8 mouse cellular contexts compared by ENCODE assay signal in genomic region chr6:127149944-127150662, GRCm38 (mm10). TPM values are rescaled to one million over a fixed set of nuclear protein-coding genes. Genes with fewer than 3 reads are reported as not detected.
DNase-seq lines count a peak whose midpoint lies in the region; ATAC-seq and TF ChIP-seq lines count a peak whose summit lies in the region.

No protein-coding gene starts in this region.

- ATAC-seq in forebrain, embryonic 16.5 days: no peak
- ATAC-seq in intestine, embryonic 16.5 days: no peak
- no peak for ATAC-seq in stomach, embryonic 14.5 days (ENCODE audit: insufficient number of reproducible peaks, insufficient read depth, low FRiP score, low read depth)
- no peak for ATAC-seq in inflammation-experienced regulatory T-cells, adult 6 months

- H3K9ac ChIP-seq in forebrain, embryonic 16.5 days (replicated peaks; ENCODE audit: low read depth, low read length): peak overlapping the region; percentile 68
- peak overlapping the region; percentile 88 for H3K9ac ChIP-seq in intestine, embryonic 16.5 days (ENCODE audit: low read depth, low read length)
- peak overlapping the region; percentile 89 for H3K9ac ChIP-seq in stomach, embryonic 14.5 days (replicated peaks; ENCODE audit: low read depth, low read length)

- peaks cover 17% of the 10 kb centered on the region for H3K4me1 ChIP-seq in lung, adult 2 months (ENCODE audit: control insufficient read depth, insufficient read depth, low read length)
- peaks cover 59% of the 10 kb centered on the region for H3K4me1 ChIP-seq in forebrain, embryonic 16.5 days (replicated peaks; ENCODE audit: control insufficient read depth, insufficient read depth, low read length)
- H3K4me1 ChIP-seq in intestine, embryonic 16.5 days (ENCODE audit: control insufficient read depth, insufficient read depth, low read length): peaks cover 61% of the 10 kb centered on the region
- peaks cover 39% of the 10 kb centered on the region for H3K4me1 ChIP-seq in stomach, embryonic 14.5 days (ENCODE audit: control insufficient read depth, insufficient read depth, low read length)

- under 1% methylated on average over 38 of the region's 38 CpGs for WGBS in lung, adult 2 months
- under 1% methylated on average over 38 of the region's 38 CpGs for WGBS in forebrain, embryonic 16.5 days
- under 1% methylated on average over 38 of the region's 38 CpGs for WGBS in intestine, embryonic 16.5 days
- under 1% methylated on average over 38 of the region's 38 CpGs for WGBS in stomach, embryonic 14.5 days

- H3K27ac ChIP-seq in forebrain, embryonic 16.5 days (ENCODE audit: low read length): peak overlapping the region; percentile 42
- peak overlapping the region; percentile 82 for H3K27ac ChIP-seq in intestine, embryonic 16.5 days (ENCODE audit: low read length)
- H3K27ac ChIP-seq in stomach, embryonic 14.5 days (ENCODE audit: low read length): peak overlapping the region; percentile 90

- H3K4me2 ChIP-seq in forebrain, embryonic 16.5 days (ENCODE audit: low read length): peak overlapping the region; percentile 85
- H3K4me2 ChIP-seq in intestine, embryonic 16.5 days (ENCODE audit: low read depth, low read length): peak overlapping the region; percentile 95
- H3K4me2 ChIP-seq in stomach, embryonic 14.5 days (replicated peaks; ENCODE audit: low read depth, low read length): peak overlapping the region; percentile 88

- peak overlapping the region; percentile 91 for H3K4me3 ChIP-seq in lung, adult 2 months (replicated peaks; ENCODE audit: extremely low read depth, low read depth, low read length)
- H3K4me3 ChIP-seq in forebrain, embryonic 16.5 days (replicated peaks; ENCODE audit: low read length): peak overlapping the region; percentile 53
- peak overlapping the region; percentile 82 for H3K4me3 ChIP-seq in intestine, embryonic 16.5 days (ENCODE audit: low read length)
- H3K4me3 ChIP-seq in stomach, embryonic 14.5 days (ENCODE audit: low read depth, low read length): peak overlapping the region; percentile 89

- no peak for TF ChIP-seq CTCF in lung, adult 2 months (IDR thresholded peaks at IDR 0.05; ENCODE audit: insufficient read depth, low read length)

- TF ChIP-seq POLR2A in lung, adult 2 months (IDR thresholded peaks at IDR 0.05; ENCODE audit: borderline replicate concordance, extremely low read depth, low read depth, low read length): 0 out of 2 replicates have a peak, but pooled peaks have one; percentile 7

- peaks cover 19% of the 10 kb centered on the region for H3K27me3 ChIP-seq in forebrain, embryonic 16.5 days (replicated peaks; ENCODE audit: control insufficient read depth, insufficient read depth, low read length)
- 0 out of 2 replicates have a peak, but pooled peaks cover 2% of the 10 kb centered on the region for H3K27me3 ChIP-seq in intestine, embryonic 16.5 days (replicated peaks; ENCODE audit: control insufficient read depth, insufficient read depth, low read length)
- H3K27me3 ChIP-seq in stomach, embryonic 14.5 days (ENCODE audit: control insufficient read depth, insufficient read depth, low read length): no peaks in the 10 kb centered on the region

- peak; percentile 38 for DNase-seq in lung, adult 2 months
- DNase-seq in lung, postnatal 25 days (ENCODE audit: low spot score): no peak
- peak; percentile 71 to 89 for DNase-seq in adrenal gland, adult (ENCODE audit: inconsistent age in 2 of 2, low spot score in 1 of 2)
- peak; percentile 38 for DNase-seq in lung, postnatal 36 days

- H3K36me3 ChIP-seq in forebrain, embryonic 16.5 days (ENCODE audit: control insufficient read depth, insufficient read depth): no peaks in the 10 kb centered on the region
- H3K36me3 ChIP-seq in intestine, embryonic 16.5 days (ENCODE audit: control insufficient read depth, insufficient read depth, low read length): no peaks in the 10 kb centered on the region
- peaks cover 20% of the 10 kb centered on the region for H3K36me3 ChIP-seq in stomach, embryonic 14.5 days (ENCODE audit: control insufficient read depth, insufficient read depth, low read length)

- H3K9me3 ChIP-seq in forebrain, embryonic 16.5 days (ENCODE audit: control insufficient read depth, low read length): no peaks in the 10 kb centered on the region
- H3K9me3 ChIP-seq in intestine, embryonic 16.5 days (ENCODE audit: control insufficient read depth, low read length): no peaks in the 10 kb centered on the region
- no peaks in the 10 kb centered on the region for H3K9me3 ChIP-seq in stomach, embryonic 14.5 days (ENCODE audit: control insufficient read depth, low read depth, low read length)

RNA-seq across cellular contexts. Expression of gene Ccnd2, which starts 1.9 kb away (rescaled TPM):
- polyA plus RNA-seq in lung, adult 2 months (2012; rRNA removed): 47.8 and 51.0 TPM in 2 replicates
- 1,169 and 1,368 TPM in 2 replicates for polyA plus RNA-seq in forebrain, embryonic 16.5 days (2015; fragmentation: Nextera tagmentation; extraction: Ambion mirVana)
- polyA plus RNA-seq in intestine, embryonic 16.5 days (2015; fragmentation: Nextera tagmentation; extraction: Ambion mirVana): 822 and 875 TPM in 2 replicates
- polyA plus RNA-seq in stomach, embryonic 14.5 days (2014; fragmentation: Nextera tagmentation; extraction: Ambion mirVana): 1,255 and 1,268 TPM in 2 replicates
- polyA plus RNA-seq in inflammation-experienced regulatory T-cells, adult 6 months (2017; shearing (Covaris generic)): 100 to 1,000 TPM; 622 to 765 (median 747) TPM

RNA-seq across cellular contexts. Expression of gene Tigar, which starts 40.7 kb away (rescaled TPM):
- 2.7 and 4.1 TPM in 2 replicates for polyA plus RNA-seq in lung, adult 2 months (2012; rRNA removed)
- polyA plus RNA-seq in forebrain, embryonic 16.5 days (2015; fragmentation: Nextera tagmentation; extraction: Ambion mirVana): 8.2 and 9.2 TPM in 2 replicates
- polyA plus RNA-seq in intestine, embryonic 16.5 days (2015; fragmentation: Nextera tagmentation; extraction: Ambion mirVana): 4.1 and 4.6 TPM in 2 replicates
- 3.4 and 3.8 TPM in 2 replicates for polyA plus RNA-seq in stomach, embryonic 14.5 days (2014; fragmentation: Nextera tagmentation; extraction: Ambion mirVana)
- polyA plus RNA-seq in inflammation-experienced regulatory T-cells, adult 6 months (2017; shearing (Covaris generic)): 10 to 100 TPM in 1 of 3 experiments, 1 to 10 TPM in 2; 7.5 to 10.6 (median 8.8) TPM

Comparison
In these comparisons a context has a peak if more than half of its experiments do, and no peak if none do; other contexts are left out.
1. RNA of gene Ccnd2, which starts 1.9 kb away (polyA plus RNA-seq): 1,255 to 1,268 TPM in stomach, embryonic 14.5 days, 1,169 to 1,368 TPM in forebrain, embryonic 16.5 days, 822 to 875 TPM in intestine, embryonic 16.5 days and 622 to 765 TPM in inflammation-experienced regulatory T-cells, adult 6 months; 47.8 to 51.0 TPM in lung, adult 2 months; every median in the first group is over 10 times any median in the second.
2. Peak in every context shown above with its lines, with median percentiles within 50 percentile points of each other: H3K4me3 ChIP-seq, H3K27ac ChIP-seq, H3K4me2 ChIP-seq and H3K9ac ChIP-seq.